Mouse (Mus musculus) hindbrain, embryonic 16.5 days (tissue): ENCODE results near the gene Mlx. TPM values are rescaled to one million over a fixed set of nuclear protein-coding genes. Genes with fewer than 3 reads are reported as not detected.

Experiments
- ATAC-seq: fragments of 200-750 bp; cut with Nextera tagmentation; 2 replicates; pipeline ENCODE4 v1.8.0; 2017; ENCODE audit warnings: moderate TSS enrichment, moderate library complexity
- H3K27ac ChIP-seq: fragments of 300-500 bp; sonication (generic); 2 replicates; pipeline ENCODE4 v1.5.1; 2014; ENCODE audit warnings: low read depth, mild to moderate bottlenecking, control low read depth, low read length, moderate library complexity
- H3K27me3 ChIP-seq: fragments of 300-500 bp; sonication (generic); replicated peaks from 2 replicates; pipeline ENCODE4 v1.6.1; 2014; ENCODE audit warnings: low read length; ENCODE audit not compliant: control insufficient read depth, insufficient read depth
- H3K36me3 ChIP-seq: fragments of 300-500 bp; sonication (generic); 2 replicates; pipeline ENCODE4 v1.6.1; 2014; ENCODE audit warnings: mild to moderate bottlenecking, low read length, moderate library complexity, mixed read lengths; ENCODE audit not compliant: control insufficient read depth, insufficient read depth
- H3K4me1 ChIP-seq: fragments of 300-500 bp; sonication (generic); 2 replicates; pipeline ENCODE4 v1.6.1; 2014; ENCODE audit warnings: low read depth, low read length; ENCODE audit not compliant: control insufficient read depth, insufficient read depth
- H3K4me2 ChIP-seq: fragments of 300-500 bp; sonication (generic); 2 replicates; pipeline ENCODE4 v1.6.1; 2014; ENCODE audit warnings: mild to moderate bottlenecking, low read length, control low read depth, moderate library complexity
- H3K4me3 ChIP-seq: fragments of 300-500 bp; sonication (generic); 2 replicates; pipeline ENCODE4 v1.5.1; 2014; ENCODE audit warnings: mild to moderate bottlenecking, low read length, control low read depth, moderate library complexity
- H3K9ac ChIP-seq: fragments of 300-500 bp; sonication (generic); 2 replicates; pipeline ENCODE4 v1.6.1; 2014; ENCODE audit warnings: low read depth, mild to moderate bottlenecking, control low read depth, low read length, moderate library complexity
- H3K9me3 ChIP-seq: fragments of 300-500 bp; sonication (generic); 2 replicates; pipeline ENCODE4 v1.6.1; 2014; ENCODE audit warnings: mild to moderate bottlenecking, low read length, moderate library complexity; ENCODE audit not compliant: control insufficient read depth
- WGBS: fragments of 180-500 bp; shearing (Covaris S2); extraction: QIAGEN DNeasy Blood & Tissue Kit; methylation state at CpG from one replicate; pipeline ENCODE4 v1.1.7; 2014; 5-methylcytosine and 5-hydroxymethylcytosine counted together
- polyA plus RNA-seq: library from polyadenylated mRNA; unstranded; fragments of >200 nt; fragmentation: Nextera tagmentation; extraction: Ambion mirVana; gene quantifications from 2 replicates; pipeline ENCODE4 v1.2.1, GENCODE M21; 2015

Gene Mlx
- polyA plus RNA-seq: 91.5 and 101 TPM in 2 replicates

DNA sequence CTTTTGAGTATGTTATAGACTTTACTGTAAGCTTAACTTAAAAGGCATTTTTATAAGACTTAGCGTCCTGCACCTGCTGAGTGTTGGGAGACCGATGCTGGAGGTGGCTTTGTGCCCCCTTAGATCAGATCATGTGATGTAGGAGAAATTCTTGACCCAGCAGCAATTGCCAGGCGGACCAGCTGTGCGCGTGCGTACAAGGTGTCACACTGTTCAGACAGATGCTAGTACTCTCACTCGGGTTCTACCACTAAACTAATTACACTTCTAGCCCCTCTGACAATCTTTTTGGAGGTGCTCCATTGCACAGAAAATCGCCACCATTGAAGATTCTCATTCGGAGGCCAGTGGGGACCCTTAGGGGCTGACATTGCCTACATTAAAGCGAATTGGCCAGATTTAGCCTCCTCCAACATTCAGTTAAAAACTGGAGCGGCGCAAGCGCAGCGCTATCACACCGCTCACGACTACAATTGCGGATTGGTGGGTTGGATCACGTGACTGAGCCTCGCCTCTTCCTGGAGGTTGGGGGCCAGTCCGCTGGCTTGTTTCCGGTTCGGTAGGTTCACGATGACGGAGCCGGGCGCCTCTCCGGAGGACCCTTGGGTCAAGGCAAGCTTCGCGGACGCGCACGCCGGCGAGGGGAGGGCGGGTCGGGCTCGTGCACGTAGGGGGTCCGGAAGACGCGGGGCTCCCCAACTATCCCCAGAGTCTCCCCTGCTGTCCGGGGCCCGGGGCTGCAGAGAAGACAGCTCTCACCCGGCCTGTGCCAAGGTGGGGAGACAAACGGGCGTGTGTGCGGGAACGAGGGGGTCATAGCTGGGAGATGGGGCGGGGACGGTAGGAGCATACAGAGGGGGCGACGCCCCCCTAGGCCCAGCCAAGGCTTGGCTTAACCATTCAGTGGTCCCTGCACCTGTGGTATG, at the start of gene Mlx:
TSS of gene Mlx (plus strand) at position 522 of the 926 bp plus-strand sequence.
- Histone ChIP-seq H3K36me3 (peaks cover 32% of the 10 kb centered on the region), H3K27ac (peak within 1 kb of the TSS; percentile 86), H3K4me3 (peak within 1 kb of the TSS; percentile 92), H3K9me3 (no peaks in the 10 kb centered on the region), H3K4me1 (peaks cover 31% of the 10 kb centered on the region), H3K27me3 (no peaks in the 10 kb centered on the region), H3K9ac (peak within 1 kb of the TSS; percentile 95), H3K4me2 (peak within 1 kb of the TSS; percentile 97)
- under 1% methylated on average over 51 of the region's 52 CpGs for WGBS
- peak; percentile 86 for ATAC-seq

DNA sequence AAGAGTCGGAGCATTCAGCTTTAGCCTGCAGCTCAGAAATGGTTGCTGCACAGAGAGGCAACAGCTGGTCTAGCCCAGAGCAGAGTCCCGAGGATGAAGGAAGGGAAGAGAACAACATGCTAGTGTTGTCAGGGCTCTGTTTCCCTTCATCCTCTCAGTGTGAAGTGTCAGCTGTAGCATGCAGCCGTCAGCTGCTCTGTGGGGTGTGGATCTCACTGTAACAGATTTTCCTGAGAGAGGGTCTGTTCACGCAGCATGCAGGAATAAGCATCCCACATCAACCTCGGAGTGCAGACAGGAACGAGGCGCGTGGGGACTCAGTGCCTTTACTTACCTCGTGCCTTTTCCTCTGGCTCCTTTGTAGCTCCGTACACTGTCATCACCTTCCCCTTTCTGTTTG, 49.3 kb upstream of the Mlx start:
- no peak overlapping the region for H3K4me3 ChIP-seq
- H3K27ac ChIP-seq: no peak overlapping the region
- H3K36me3 ChIP-seq: peaks cover 47% of the 10 kb centered on the region
- H3K4me2 ChIP-seq: no peak overlapping the region
- H3K27me3 ChIP-seq: no peaks in the 10 kb centered on the region
- H3K4me1 ChIP-seq: no peaks in the 10 kb centered on the region
- H3K9me3 ChIP-seq: no peaks in the 10 kb centered on the region
- WGBS: 73% methylated on average over 10 of the region's 10 CpGs
- no peak overlapping the region for H3K9ac ChIP-seq
- ATAC-seq: no peak

DNA sequence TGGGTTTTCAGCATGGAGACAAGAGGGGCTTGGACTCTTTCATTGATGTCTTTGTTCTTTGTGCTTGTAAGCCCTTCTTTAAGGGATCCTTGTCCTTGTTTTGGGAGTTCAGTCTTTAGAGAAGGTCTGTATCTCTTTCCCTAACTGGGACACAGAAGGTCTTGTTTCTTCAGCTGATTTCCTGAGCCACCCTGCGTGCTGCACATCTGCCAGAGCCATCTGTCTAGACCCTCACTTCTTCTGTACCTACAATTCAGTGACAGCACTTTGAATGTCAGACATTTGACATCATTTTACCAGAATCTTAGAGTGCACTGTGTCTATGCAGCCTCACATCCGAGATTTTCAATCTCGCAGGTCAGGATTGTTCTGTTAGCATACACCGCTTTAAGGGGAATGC, 41.3 kb upstream of the Mlx start:
- no peaks in the 10 kb centered on the region for H3K9me3 ChIP-seq
- H3K27me3 ChIP-seq: no peaks in the 10 kb centered on the region
- peaks cover 54% of the 10 kb centered on the region for H3K36me3 ChIP-seq
- no peaks in the 10 kb centered on the region for H3K4me1 ChIP-seq
- 93% methylated on average over 4 of the region's 4 CpGs for WGBS
- no peak overlapping the region for H3K27ac ChIP-seq
- no peak for ATAC-seq
- no peak overlapping the region for H3K4me2 ChIP-seq
- no peak overlapping the region for H3K4me3 ChIP-seq
- H3K9ac ChIP-seq: no peak overlapping the region

DNA sequence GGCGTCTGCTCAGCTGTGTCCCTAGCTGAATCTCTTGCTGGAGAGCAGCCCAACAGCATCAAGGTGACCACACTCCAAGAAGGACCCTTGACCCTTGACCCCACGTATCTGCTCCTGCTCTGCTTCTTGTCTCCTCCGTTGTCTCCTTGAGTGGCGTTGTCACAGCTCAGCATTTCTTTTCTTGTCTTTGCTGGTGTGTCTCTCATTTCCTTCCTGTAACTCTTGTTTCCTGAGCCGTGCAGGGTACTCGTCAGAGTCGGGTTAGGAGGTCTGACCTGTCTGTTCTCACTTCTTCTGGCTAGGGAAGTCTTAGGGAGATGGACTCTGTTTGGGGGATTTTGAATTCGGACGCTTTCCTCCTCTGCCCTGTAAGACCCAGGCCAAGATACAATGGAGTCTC, 40.6 kb upstream of the Mlx start:
- Histone ChIP-seq H3K9ac (no peak overlapping the region), H3K27ac (no peak overlapping the region), H3K4me1 (no peaks in the 10 kb centered on the region), H3K27me3 (no peaks in the 10 kb centered on the region), H3K4me2 (no peak overlapping the region), H3K36me3 (peaks cover 54% of the 10 kb centered on the region), H3K9me3 (no peaks in the 10 kb centered on the region), H3K4me3 (no peak overlapping the region)
- WGBS: 73% methylated on average over 9 of the region's 9 CpGs
- ATAC-seq: no peak

GRCm38 (mm10) chr11:101047502-101047901, 39.6 kb upstream of the Mlx start:
- Histone ChIP-seq H3K4me1 (no peaks in the 10 kb centered on the region), H3K4me3 (no peak overlapping the region), H3K27me3 (no peaks in the 10 kb centered on the region), H3K36me3 (peaks cover 52% of the 10 kb centered on the region), H3K9me3 (no peaks in the 10 kb centered on the region), H3K4me2 (no peak overlapping the region), H3K27ac (no peak overlapping the region), H3K9ac (no peak overlapping the region)
- 84% methylated on average over 3 of the region's 3 CpGs for WGBS
- ATAC-seq: no peak

- no peak for ATAC-seq
- no peaks in the 10 kb centered on the region for H3K9me3 ChIP-seq
- H3K27me3 ChIP-seq: no peaks in the 10 kb centered on the region
- H3K9ac ChIP-seq: no peak overlapping the region
- H3K27ac ChIP-seq: no peak overlapping the region
- no peak overlapping the region for H3K4me2 ChIP-seq
- peaks cover 46% of the 10 kb centered on the region for H3K36me3 ChIP-seq
- H3K4me3 ChIP-seq: no peak overlapping the region
- WGBS: 89% methylated on average over 9 of the region's 9 CpGs
- H3K4me1 ChIP-seq: no peaks in the 10 kb centered on the region
These were observed 36.7 kb upstream of the Mlx start for GRCm38 (mm10) chr11:101050359-101050758.

DNA sequence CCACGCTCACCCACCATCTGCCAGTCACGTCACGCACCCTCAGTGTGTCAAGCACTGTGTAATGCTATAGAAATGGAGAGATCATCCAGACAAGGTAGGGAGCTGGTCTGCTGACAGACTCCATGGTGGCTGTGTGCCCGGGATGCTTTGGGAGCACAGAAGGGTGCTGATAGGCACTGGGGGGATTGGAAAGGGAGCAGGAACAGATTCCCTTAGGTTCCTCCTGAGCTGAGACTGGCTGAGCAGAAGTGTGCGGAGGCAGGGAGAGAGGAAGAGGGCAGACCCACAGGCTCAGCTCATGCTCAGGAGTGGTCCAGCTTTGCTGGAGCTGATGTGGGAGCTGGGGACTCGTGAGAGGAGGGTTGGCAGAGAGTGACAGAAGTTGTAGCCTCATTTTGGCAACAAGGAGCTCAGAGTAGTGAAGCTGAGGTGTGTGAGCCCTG, 36.0 kb upstream of the Mlx start:
- peaks cover 46% of the 10 kb centered on the region for H3K36me3 ChIP-seq

DNA sequence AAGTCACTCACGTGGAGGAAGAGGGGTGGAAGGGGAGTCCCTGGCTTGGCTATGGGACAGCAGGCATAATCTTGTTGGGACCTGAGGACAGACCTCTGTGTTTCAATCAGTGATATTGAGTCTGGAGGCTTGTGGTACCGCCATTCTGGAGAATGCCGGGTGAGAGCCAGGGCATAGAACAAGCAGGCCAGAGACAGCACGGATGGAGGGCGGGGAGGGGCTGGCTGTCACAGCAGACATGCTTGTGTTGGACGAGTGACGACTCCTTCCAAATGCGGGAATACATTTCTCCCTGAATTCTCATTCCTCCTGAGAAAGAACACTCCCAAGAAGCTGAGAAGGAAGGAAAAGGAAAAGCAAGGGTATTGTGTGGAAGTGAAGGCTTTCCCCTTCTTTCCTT, 35.5 kb upstream of the Mlx start:
- H3K9me3 ChIP-seq: no peaks in the 10 kb centered on the region
- 83% methylated on average over 8 of the region's 8 CpGs for WGBS

More for the DNA sequence above, 36.0 kb upstream of the Mlx start:
- H3K27ac ChIP-seq: no peak overlapping the region
- H3K9ac ChIP-seq: no peak overlapping the region
- H3K4me1 ChIP-seq: no peaks in the 10 kb centered on the region
- no peaks in the 10 kb centered on the region for H3K9me3 ChIP-seq
- no peaks in the 10 kb centered on the region for H3K27me3 ChIP-seq
- no peak for ATAC-seq
- H3K4me2 ChIP-seq: no peak overlapping the region
- no peak overlapping the region for H3K4me3 ChIP-seq
- WGBS: 77% methylated on average over 6 of the region's 6 CpGs

DNA sequence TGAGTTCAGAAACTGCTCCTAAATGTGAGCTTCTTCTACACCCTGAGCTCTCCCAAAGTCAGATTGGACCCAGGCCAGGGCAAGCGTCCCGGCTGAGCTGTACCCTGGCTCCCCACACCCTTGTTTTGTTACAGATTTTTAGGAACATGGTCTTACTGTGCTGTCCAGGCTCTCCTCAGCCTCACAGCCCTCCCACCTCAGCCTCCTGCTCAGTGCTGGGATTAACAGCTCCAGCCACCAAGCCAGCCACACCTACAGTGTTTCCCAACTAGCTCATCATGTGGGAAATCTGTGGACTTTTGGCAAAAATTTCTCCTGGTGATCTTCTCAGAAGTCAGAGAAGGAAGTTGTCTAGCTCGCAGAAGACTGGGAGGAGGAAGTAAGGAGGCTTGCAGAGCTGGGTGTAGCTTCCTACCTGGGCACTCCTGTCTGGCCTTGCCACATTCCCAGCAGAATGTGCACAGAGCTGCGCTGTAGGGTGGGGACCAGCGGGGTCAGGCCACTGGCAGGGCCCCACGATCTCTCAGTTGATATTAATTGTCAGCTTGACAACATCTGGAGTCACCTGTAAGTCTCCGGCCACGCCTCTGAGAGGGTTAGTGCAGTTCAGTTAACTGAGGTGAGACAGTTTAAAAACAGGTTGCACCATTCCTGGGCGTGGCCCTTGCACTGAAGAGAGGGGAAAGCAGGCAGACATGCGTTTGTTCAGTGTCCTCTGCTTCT, 34.2 kb upstream of the Mlx start:
- Histone ChIP-seq H3K9ac (no peak overlapping the region), H3K9me3 (no peaks in the 10 kb centered on the region), H3K27ac (no peak overlapping the region), H3K4me3 (no peak overlapping the region), H3K4me2 (no peak overlapping the region), H3K27me3 (no peaks in the 10 kb centered on the region), H3K4me1 (no peaks in the 10 kb centered on the region), H3K36me3 (peaks cover 49% of the 10 kb centered on the region)
- no peak for ATAC-seq
- 93% methylated on average over 10 of the region's 10 CpGs for WGBS

More for the DNA sequence above, 35.5 kb upstream of the Mlx start:
- no peak overlapping the region for H3K4me2 ChIP-seq
- H3K4me3 ChIP-seq: no peak overlapping the region
- H3K9ac ChIP-seq: no peak overlapping the region
- H3K36me3 ChIP-seq: peaks cover 44% of the 10 kb centered on the region
- no peaks in the 10 kb centered on the region for H3K27me3 ChIP-seq
- no peak overlapping the region for H3K27ac ChIP-seq
- H3K4me1 ChIP-seq: no peaks in the 10 kb centered on the region
- no peak for ATAC-seq
